Mouse (Mus musculus): ENCODE data around the gene Kif5a.

GRCm38 (mm10) chr10:127214422-127214803 is 48.7 kb downstream of the Kif5a start:
- TF ChIP-seq POLR2A (IDR thresholded peaks at IDR 0.05; ENCODE audit: low read depth, low read length), result no peak
- TF ChIP-seq CTCF (conservative IDR thresholded peaks at IDR 0.05; ENCODE audit: insufficient read depth, insufficient read length, low read depth, low read length), result no peak
